In genomic region chr17:46736160-46736559, GRCm38 (mm10) we compare ENCODE assay signal across 9 mouse cellular contexts. TPM values are rescaled to one million over a fixed set of nuclear protein-coding genes. Genes with fewer than 3 reads are reported as not detected.
DNase-seq lines count a peak whose midpoint lies in the region; ATAC-seq and TF ChIP-seq lines count a peak whose summit lies in the region.
"Had no signal": no experiment of that assay in that cellular context is flagged by ENCODE, and none has a peak within 500 bp of the region (broad histone marks: within the 10 kb centered on the region; RNA-seq: fewer than 3 reads in every experiment).

No protein-coding gene starts in this region.

- no peak for ATAC-seq in kidney, embryonic 16.5 days (ENCODE audit: low FRiP score, low TSS enrichment)
- peak; percentile 28; the same call in 1 of the 2 replicates for ATAC-seq in liver, embryonic 12.5 days

- no peak overlapping the region for H3K27ac ChIP-seq in kidney, embryonic 16.5 days (ENCODE audit: low read length)
- H3K27ac ChIP-seq in liver, embryonic 12.5 days = peak overlapping the region; percentile 46; the same call in 1 of the 2 replicates
- no peak overlapping the region for H3K27ac ChIP-seq in spleen, adult 2 months (ENCODE audit: insufficient read depth, low read length)
- H3K27ac ChIP-seq: neural tube, embryonic 12.5 days had no signal

- no peak overlapping the region for H3K4me2 ChIP-seq in kidney, embryonic 16.5 days (replicated peaks; ENCODE audit: low read depth, low read length)
- no peak overlapping the region for H3K4me2 ChIP-seq in liver, embryonic 12.5 days
- H3K4me2 ChIP-seq: neural tube, embryonic 12.5 days had no signal

- no peaks in the 10 kb centered on the region for H3K27me3 ChIP-seq in kidney, embryonic 16.5 days (ENCODE audit: insufficient read depth, low read length)
- H3K27me3 ChIP-seq in liver, embryonic 12.5 days (replicated peaks) = no peaks in the 10 kb centered on the region
- H3K27me3 ChIP-seq in spleen, adult 2 months (ENCODE audit: control insufficient read depth, insufficient read depth, low read length) = no peaks in the 10 kb centered on the region
- H3K27me3 ChIP-seq: neural tube, embryonic 12.5 days had no signal

- DNase-seq in adrenal gland, adult (ENCODE audit: inconsistent age in 2 of 2, low spot score in 1 of 2) = peak; percentile 39 to 75
- no peak for DNase-seq in adrenal gland, adult 2 months
- DNase-seq in kidney, postnatal 4 days = peak; percentile 55
- peak; percentile 84 for DNase-seq in ZHBTc4 (ENCODE audit: low read depth, low spot score)
- DNase-seq in spleen, adult 2 months (ENCODE audit: low read depth in 1 of 2, low spot score in 2 of 2) = peak in 1 of 2 experiments; percentile 36
- DNase-seq in frontal cortex, postnatal 36 days (ENCODE audit: low spot score in 2 of 2) = no peak

- no peak overlapping the region for H3K9ac ChIP-seq in kidney, embryonic 16.5 days (replicated peaks; ENCODE audit: low read length)
- no peak overlapping the region for H3K9ac ChIP-seq in liver, embryonic 12.5 days
- H3K9ac ChIP-seq: neural tube, embryonic 12.5 days had no signal

- peaks cover 17% of the 10 kb centered on the region for H3K36me3 ChIP-seq in kidney, embryonic 16.5 days (ENCODE audit: insufficient read depth, low read length)
- H3K36me3 ChIP-seq in liver, embryonic 12.5 days = peaks cover 27% of the 10 kb centered on the region
- H3K36me3 ChIP-seq in spleen, adult 2 months (ENCODE audit: control insufficient read depth, insufficient read depth, low read length) = peaks cover 8% of the 10 kb centered on the region; the same call in 1 of the 2 replicates

- peak; percentile 76 for TF ChIP-seq CTCF in spleen, adult 2 months (IDR thresholded peaks at IDR 0.05; ENCODE audit: extremely low read depth, insufficient read depth, insufficient read length, insufficient replicate concordance)

- 56% methylated on average over 9 of the region's 10 CpGs for WGBS in kidney, embryonic 16.5 days
- WGBS in liver, embryonic 12.5 days (ENCODE audit: insufficient replicate concordance) = 47% methylated on average over 9 of the region's 10 CpGs
- 73% methylated on average over 10 of the region's 10 CpGs for WGBS in spleen, adult 2 months

- TF ChIP-seq POLR2A in spleen, adult 2 months (IDR thresholded peaks at IDR 0.05; ENCODE audit: low read depth, low read length) = no peak

- no peaks in the 10 kb centered on the region for H3K9me3 ChIP-seq in kidney, embryonic 16.5 days (ENCODE audit: low read length)
- H3K9me3 ChIP-seq in liver, embryonic 12.5 days (replicated peaks) = no peaks in the 10 kb centered on the region
- H3K9me3 ChIP-seq: neural tube, embryonic 12.5 days had no signal

- no peak overlapping the region for H3K4me3 ChIP-seq in kidney, embryonic 16.5 days (ENCODE audit: low read length)
- H3K4me3 ChIP-seq in liver, embryonic 12.5 days = no peak overlapping the region
- H3K4me3 ChIP-seq in spleen, adult 2 months (ENCODE audit: extremely low read depth, insufficient read depth, insufficient read length) = no peak overlapping the region
- H3K4me3 ChIP-seq: neural tube, embryonic 12.5 days had no signal

- H3K4me1 ChIP-seq in kidney, embryonic 16.5 days (ENCODE audit: insufficient read depth, low read length) = no peaks in the 10 kb centered on the region
- H3K4me1 ChIP-seq in liver, embryonic 12.5 days = peaks cover 8% of the 10 kb centered on the region
- H3K4me1 ChIP-seq in spleen, adult 2 months (ENCODE audit: control insufficient read depth, insufficient read depth, insufficient read length) = no peaks in the 10 kb centered on the region
- H3K4me1 ChIP-seq: neural tube, embryonic 12.5 days had no signal

RNA-seq across cellular contexts. Expression of gene Gnmt, which starts 7.2 kb away (rescaled TPM):
- total RNA-seq in adrenal gland, adult 2 months (2021) = 1 to 10 TPM; 1.2 to 6.5 TPM
- 1.0 and 4.0 TPM in 2 replicates for polyA plus RNA-seq in adrenal gland, adult 2 months (2012; rRNA removed)
- polyA plus RNA-seq in kidney, embryonic 16.5 days (2015; fragmentation: Nextera tagmentation; extraction: Ambion mirVana) = 2.4 and 2.7 TPM in 2 replicates
- polyA plus RNA-seq in liver, embryonic 12.5 days (2016; fragmentation: Nextera tagmentation; extraction: Ambion mirVana) = 5.8 and 6.7 TPM in 2 replicates
- 6.4 and 8.1 TPM in 2 replicates for polyA plus RNA-seq in spleen, adult 2 months (2012; rRNA removed)

RNA-seq across cellular contexts. Expression of gene Cnpy3, which starts 15.9 kb away (rescaled TPM):
- total RNA-seq in adrenal gland, adult 2 months (2021) = 10 to 100 TPM; 53.7 to 59.5 TPM
- polyA plus RNA-seq in adrenal gland, adult 2 months (2012; rRNA removed) = 53.9 and 56.7 TPM in 2 replicates
- 85.9 and 94.5 TPM in 2 replicates for polyA plus RNA-seq in kidney, embryonic 16.5 days (2015; fragmentation: Nextera tagmentation; extraction: Ambion mirVana)
- polyA plus RNA-seq in liver, embryonic 12.5 days (2016; fragmentation: Nextera tagmentation; extraction: Ambion mirVana) = 39.6 and 39.7 TPM in 2 replicates
- polyA plus RNA-seq in spleen, adult 2 months (2012; rRNA removed) = 55.6 and 62.8 TPM in 2 replicates

RNA-seq across cellular contexts. Expression of gene Pex6, which starts 24.9 kb away (rescaled TPM):
- total RNA-seq in adrenal gland, adult 2 months (2021) = 10 to 100 TPM; 49.5 to 69.2 TPM
- 167 and 190 TPM in 2 replicates for polyA plus RNA-seq in adrenal gland, adult 2 months (2012; rRNA removed)
- 26.8 and 27.4 TPM in 2 replicates for polyA plus RNA-seq in kidney, embryonic 16.5 days (2015; fragmentation: Nextera tagmentation; extraction: Ambion mirVana)
- 20.7 and 21.1 TPM in 2 replicates for polyA plus RNA-seq in liver, embryonic 12.5 days (2016; fragmentation: Nextera tagmentation; extraction: Ambion mirVana)
- 44.9 and 64.0 TPM in 2 replicates for polyA plus RNA-seq in spleen, adult 2 months (2012; rRNA removed)

RNA-seq across cellular contexts. Expression of gene Ptcra, which starts 27.4 kb away (rescaled TPM):
- not detected for total RNA-seq in adrenal gland, adult 2 months (2021)
- polyA plus RNA-seq in adrenal gland, adult 2 months (2012; rRNA removed) = 0.27 TPM in 1 of 2 replicates, not detected in the other
- polyA plus RNA-seq in kidney, embryonic 16.5 days (2015; fragmentation: Nextera tagmentation; extraction: Ambion mirVana) = 0.22 and 0.29 TPM in 2 replicates
- polyA plus RNA-seq in liver, embryonic 12.5 days (2016; fragmentation: Nextera tagmentation; extraction: Ambion mirVana) = 0.60 and 0.62 TPM in 2 replicates
- polyA plus RNA-seq in spleen, adult 2 months (2012; rRNA removed) = 0.08 and 0.20 TPM in 2 replicates

RNA-seq across cellular contexts. Expression of gene Ppp2r5d, which starts 31.2 kb away (rescaled TPM):
- total RNA-seq in adrenal gland, adult 2 months (2021) = 10 to 100 TPM; 42.6 to 50.3 TPM
- polyA plus RNA-seq in adrenal gland, adult 2 months (2012; rRNA removed) = 44.2 and 46.1 TPM in 2 replicates
- polyA plus RNA-seq in kidney, embryonic 16.5 days (2015; fragmentation: Nextera tagmentation; extraction: Ambion mirVana) = 110 and 112 TPM in 2 replicates
- 48.3 and 49.1 TPM in 2 replicates for polyA plus RNA-seq in liver, embryonic 12.5 days (2016; fragmentation: Nextera tagmentation; extraction: Ambion mirVana)
- 28.8 and 34.2 TPM in 2 replicates for polyA plus RNA-seq in spleen, adult 2 months (2012; rRNA removed)

Comparison
In these comparisons a context has a peak if more than half of its experiments do, and no peak if none do; other contexts are left out.
1. DNase-seq: peak in adrenal gland, adult (2 of 2), kidney, postnatal 4 days (2 of 2) and ZHBTc4 (single experiment); none in adrenal gland, adult 2 months (single experiment) and frontal cortex, postnatal 36 days (0 of 2).